Mouse (Mus musculus): ENCODE results near the gene Micu1. TPM values are rescaled to one million over a fixed set of nuclear protein-coding genes. Genes with fewer than 3 reads are reported as not detected.
"Not testable (repeated sequence)": the region's sequence is repeated elsewhere in the genome, so short reads cannot be mapped to it uniquely, and the experiment has no call there.

The Micu1 gene
- 10 to 100 TPM; 61.1 to 64.4 TPM for total RNA-seq (2021)
- long read RNA-seq, experiment 1, transcript Micu1-204 (12 exons, 2,442 nt) = major isoform, 57 of 73 reads
- long read RNA-seq, experiment 1, partial matches to known transcripts = 4 of 73 reads
- long read RNA-seq, experiment 1, other reads (novel, unspliced or antisense) = 7 of 73 reads
- long read RNA-seq, experiment 2, transcript Micu1-204 (12 exons, 2,442 nt) = major isoform, 127 of 151 reads
- long read RNA-seq, experiment 2, transcript Micu1-205 (2 exons, 360 nt) = minor isoform, 5 of 151 reads
- long read RNA-seq, experiment 2, partial matches to known transcripts = 8 of 151 reads
- long read RNA-seq, experiment 2, other reads (novel, unspliced or antisense) = 7 of 151 reads

GRCm38 (mm10) chr10:59702207-59703032 is at the start of gene Micu1:
TSS of gene Micu1 (plus strand) at chr10:59702477.
- DNase-seq (ENCODE audit: low spot score in 2 of 2) = peak; percentile 95 to 96

- no peak for DNase-seq (ENCODE audit: low spot score in 2 of 2)
Observed at GRCm38 (mm10) chr10:59656799-59657198, 45.5 kb upstream of the Micu1 start.

- no peak for DNase-seq (ENCODE audit: low spot score in 2 of 2)
Observed at GRCm38 (mm10) chr10:59664765-59665164, 37.5 kb upstream of the Micu1 start.

DNA sequence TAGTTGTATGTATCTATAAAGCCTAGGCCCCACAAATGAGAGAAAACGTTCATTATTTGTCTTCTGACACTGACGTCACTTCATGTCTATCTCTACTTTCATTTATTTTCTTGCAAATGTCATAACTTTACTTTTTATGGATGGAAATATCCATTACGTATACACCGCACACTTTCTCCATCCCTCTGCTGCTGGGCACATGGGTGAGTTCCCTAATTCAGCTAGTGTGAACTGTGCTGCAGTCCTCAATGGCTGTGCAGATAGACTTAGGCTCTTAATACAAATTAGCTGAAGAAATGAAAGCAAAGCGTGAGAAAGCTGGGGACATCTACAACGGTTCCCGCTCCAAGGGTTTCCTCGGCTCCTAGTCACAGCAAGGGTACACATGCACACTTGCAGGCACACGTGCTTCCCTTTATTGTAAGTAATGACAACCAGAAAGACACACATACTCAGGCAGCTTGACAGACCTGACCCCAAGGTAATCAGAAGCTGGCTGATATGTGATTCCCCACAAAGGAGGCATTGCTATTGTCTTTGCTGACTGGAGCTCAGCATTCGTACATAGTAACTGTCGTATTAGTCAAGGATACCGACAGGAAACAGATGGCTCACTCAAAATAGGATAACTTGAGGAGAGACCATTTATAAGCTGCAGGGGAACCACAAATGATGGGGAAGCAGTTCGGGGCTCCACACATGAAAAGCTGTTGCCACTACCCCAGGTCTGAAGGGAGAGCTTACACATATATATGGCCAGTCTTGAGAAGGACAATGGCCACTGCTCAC is 36.6 kb upstream of the Micu1 start:
- no peak for DNase-seq (ENCODE audit: low spot score in 2 of 2)

- DNase-seq (ENCODE audit: low spot score in 2 of 2) = no peak
Observed at GRCm38 (mm10) chr10:59667377-59667776, 34.9 kb upstream of the Micu1 start.

DNA sequence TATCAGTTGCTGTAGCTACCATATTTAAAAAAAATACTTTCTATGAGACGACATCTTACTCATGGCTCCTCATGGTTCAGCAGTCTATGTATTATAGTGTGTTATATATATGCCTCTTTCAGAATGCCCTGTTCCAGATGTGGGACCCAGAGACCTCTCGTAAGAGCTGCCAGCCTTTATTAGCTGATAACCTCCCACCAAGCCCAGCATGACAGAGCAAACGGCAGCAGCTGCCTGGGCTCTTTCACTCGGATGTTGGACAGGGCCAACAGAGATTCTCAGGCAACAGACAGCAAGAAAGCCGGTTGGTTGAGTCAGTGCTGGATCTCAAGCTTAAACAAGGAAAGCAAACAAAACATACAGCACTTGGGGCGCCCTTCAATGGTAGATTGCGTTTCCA is 33.8 kb upstream of the Micu1 start:
- DNase-seq (ENCODE audit: low spot score in 2 of 2) = no peak

GRCm38 (mm10) chr10:59677836-59678235 is 24.4 kb upstream of the Micu1 start:
- no peak for DNase-seq (ENCODE audit: low spot score in 2 of 2)

DNA sequence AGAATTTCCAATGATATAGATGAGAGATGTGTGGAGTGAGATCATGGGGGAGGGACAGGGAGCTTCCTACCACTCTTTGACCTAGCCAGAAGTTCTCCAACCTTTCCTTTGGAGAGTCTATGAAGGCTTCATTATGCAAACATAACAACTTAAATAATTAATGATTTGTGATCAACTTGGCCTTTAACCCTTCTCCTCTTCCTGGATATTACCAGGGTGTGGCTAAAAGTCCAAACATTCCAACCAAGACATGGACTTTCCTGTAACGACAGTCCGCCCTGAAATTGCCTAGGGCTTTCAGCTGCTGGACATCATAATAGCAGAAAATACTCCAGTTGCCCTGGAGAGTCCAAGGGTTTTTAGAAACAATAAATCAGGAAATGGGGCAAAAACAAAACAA is 23.1 kb upstream of the Micu1 start:
- no peak for DNase-seq (ENCODE audit: low spot score in 2 of 2)

DNA sequence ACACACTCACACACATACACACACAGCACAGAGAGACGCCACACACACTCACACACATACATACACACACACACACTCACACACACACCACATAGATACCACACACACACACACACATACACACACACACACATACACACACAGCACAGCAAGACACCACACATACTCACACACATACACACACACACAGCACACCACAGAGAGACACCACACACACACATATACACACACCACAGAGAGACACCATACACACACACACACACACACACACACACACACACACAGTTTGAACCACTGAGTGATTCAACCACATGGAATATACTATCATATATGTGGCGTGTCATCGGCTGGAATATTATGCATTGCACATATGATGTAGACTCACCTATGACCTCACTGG is 16.7 kb upstream of the Micu1 start:
- not testable (repeated sequence) for DNase-seq (ENCODE audit: low spot score in 2 of 2)

DNA sequence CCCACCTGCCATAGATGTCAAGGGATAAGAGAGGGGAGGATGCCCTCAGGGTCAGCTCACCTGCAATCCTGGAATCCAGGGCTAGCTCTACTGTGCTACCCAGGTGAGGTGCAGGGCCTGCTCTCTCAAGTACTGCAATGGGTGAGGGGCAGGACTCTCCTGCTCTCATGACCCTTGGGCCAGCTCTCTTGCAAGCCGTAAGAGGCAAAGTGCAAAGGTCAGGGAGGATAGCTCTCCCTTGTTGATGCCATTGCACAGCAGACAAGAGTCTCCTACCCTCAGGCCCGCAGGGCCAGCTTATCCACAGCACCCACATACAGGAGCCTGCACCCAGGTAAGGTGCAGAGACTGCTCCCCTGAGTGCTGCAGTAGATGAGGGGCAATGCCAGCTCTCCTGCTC is 15.2 kb upstream of the Micu1 start:
- no peak for DNase-seq (ENCODE audit: low spot score in 2 of 2)

DNA sequence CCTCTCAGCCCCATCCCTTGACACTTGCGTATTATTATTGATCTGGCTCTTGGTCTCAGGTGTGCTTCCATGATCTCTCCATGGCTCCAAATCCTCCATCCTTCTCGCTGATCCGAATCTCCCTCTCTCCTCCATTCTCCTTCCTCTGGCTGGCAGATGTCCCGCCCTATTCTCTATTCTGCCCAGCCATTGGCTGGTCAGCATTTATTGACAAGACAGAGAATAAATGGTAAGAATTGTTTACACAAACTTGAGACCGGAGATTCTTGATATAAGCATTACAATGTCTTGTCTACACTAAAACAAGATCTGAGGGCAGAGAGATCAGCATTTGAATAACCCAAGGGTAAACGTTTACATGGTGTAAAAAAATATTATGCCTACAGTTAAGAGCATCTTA is 12.4 kb upstream of the Micu1 start:
- no peak for DNase-seq (ENCODE audit: low spot score in 2 of 2)

- no peak for DNase-seq (ENCODE audit: low spot score in 2 of 2)
Observed at GRCm38 (mm10) chr10:59692441-59692840, 9.8 kb upstream of the Micu1 start.

DNA sequence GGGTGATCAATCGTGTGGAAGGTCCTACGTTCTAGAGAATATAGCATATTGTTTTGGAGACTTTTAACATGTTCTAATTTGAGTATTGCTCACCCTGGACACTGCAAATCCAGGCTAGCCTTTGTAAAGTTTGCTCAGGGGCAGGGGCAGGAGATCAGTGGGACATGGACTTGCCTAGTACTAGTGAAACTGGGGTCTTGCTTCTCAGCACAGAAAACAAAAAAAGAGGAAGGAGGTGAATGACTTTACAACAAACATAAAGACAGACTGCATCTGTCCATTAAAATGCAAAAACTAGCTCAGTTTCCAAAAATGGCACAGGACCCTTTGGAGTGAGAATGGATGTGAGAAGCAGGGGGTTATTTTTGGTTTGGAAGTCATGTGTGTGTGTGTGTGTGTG is 8.2 kb upstream of the Micu1 start:
- DNase-seq (ENCODE audit: low spot score in 2 of 2) = no peak

- DNase-seq (ENCODE audit: low spot score in 2 of 2) = no peak
Observed at GRCm38 (mm10) chr10:59699516-59699915, 2.8 kb upstream of the Micu1 start.

DNA sequence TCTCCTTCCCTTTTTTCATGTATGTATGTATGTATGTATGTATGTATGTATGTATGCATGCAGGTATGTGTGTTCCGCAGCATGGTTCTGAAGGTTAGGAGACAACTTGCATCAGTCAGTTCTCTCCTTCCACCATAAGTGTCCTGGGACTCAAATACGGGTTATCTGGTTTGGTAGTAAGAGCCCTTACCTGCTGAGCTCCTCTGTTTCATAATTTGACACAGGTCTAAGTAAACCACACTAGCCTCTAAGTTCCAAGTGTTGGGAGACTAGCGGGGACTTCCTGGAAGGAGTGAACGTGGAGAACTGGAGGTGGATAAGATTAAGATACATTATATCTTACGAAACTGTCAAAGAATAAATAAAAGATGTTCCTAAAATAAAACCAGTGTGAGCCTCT is 472 bp upstream of the Micu1 start:
- DNase-seq (ENCODE audit: low spot score in 2 of 2) = no peak

GRCm38 (mm10) chr10:59703060-59703760 is 933 bp downstream of the Micu1 start:
- no peak for DNase-seq (ENCODE audit: low spot score in 2 of 2)

DNA sequence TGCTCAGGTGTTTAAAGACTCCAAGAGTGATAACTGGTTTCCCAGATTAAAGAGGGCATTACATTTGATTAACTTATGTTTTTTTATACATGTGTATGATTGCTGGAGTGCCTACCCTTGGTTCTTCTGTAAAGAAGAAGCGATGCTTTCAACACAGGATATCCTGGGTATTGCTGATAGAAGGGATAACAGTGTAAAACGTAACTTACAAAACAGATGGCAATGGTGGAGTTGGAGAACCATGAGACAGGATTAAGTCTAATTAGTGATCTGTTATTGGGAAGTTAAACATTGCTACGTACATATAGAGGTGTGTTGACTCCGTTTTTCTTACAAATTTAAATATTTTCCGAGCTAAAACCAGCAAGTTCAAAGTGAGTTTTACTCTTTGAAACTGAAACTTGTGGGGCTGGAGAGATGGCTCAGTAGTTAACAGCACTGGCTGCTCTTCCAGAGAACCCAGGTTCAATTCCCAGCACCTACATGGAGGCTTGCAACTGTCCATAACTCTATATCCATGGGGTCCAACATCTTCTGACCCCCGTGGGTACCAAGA is 4.8 kb downstream of the Micu1 start:
- no peak for DNase-seq (ENCODE audit: low spot score in 2 of 2)

DNA sequence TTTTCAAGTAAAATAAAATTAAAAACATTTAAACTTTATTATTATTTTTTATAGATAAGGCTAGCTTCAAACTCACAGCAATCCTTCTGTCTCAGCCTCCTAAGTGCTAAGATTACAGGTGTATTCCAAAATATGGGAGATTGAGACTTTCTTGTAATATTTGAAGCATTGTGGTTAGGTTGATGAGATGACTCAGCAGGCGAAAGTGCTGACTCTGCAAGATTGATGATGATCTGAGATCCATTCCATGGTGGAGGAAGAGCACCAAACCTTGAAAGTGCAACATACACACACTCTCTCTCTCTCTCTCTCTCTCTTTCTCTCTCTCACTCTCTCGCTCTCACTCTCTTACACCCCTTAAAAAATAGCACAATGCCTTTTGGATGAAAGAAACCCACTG is 5.3 kb downstream of the Micu1 start:
- no peak for DNase-seq (ENCODE audit: low spot score in 2 of 2)

- DNase-seq (ENCODE audit: low spot score in 2 of 2) = no peak
Observed at GRCm38 (mm10) chr10:59709281-59709680, 7.0 kb downstream of the Micu1 start.

DNA sequence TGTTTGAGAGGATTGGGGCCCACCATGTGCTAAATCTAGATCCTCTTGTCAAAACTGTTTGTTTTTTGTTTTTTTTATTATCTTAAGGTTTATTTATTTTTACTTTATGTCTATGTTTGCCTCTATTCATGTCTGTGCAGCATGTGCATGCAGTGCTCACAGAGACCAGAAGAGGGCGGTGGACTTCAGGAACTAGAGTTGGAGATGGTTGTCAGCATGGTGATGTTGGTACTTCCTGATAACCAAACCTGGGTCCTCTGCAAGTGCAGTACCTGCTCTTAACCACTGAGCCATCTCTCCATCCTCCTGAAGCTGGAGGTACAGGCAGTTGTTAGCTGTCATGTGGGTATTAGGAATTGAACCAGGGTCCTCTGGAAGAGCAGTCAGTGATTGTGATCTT is 8.0 kb downstream of the Micu1 start:
- DNase-seq (ENCODE audit: low spot score in 2 of 2) = no peak

DNA sequence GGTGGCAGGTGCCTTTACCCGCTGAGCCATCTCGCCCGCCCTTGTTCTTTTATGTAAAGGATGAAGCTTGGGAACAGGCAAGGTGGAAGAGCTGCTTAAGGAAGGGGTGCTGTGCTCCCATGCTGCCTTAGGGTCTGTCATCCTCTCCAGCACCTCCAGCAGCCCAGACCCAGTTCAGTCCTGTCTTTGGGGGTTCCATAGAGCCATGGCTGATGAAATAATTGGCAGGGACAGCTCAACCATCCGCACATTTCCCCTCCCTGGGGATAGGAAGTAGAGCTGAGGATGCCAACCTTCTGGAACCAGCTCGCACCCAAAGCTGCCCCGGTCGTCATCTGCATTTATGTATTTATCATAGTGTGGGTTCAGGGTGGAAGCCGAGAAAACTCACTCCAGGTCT is 9.8 kb downstream of the Micu1 start:
- DNase-seq (ENCODE audit: low spot score in 2 of 2) = no peak
